Mouse (Mus musculus): ENCODE data around the gene Cd22. TPM values are rescaled to one million over a fixed set of nuclear protein-coding genes. Genes with fewer than 3 reads are reported as not detected.

Gene Cd22
- total and polyA plus RNA-seq, 2 experiments from 2014 or later, result not detected

- no peak for ATAC-seq
- H3K27ac ChIP-seq (ENCODE audit: low read depth, low read length), result no peak overlapping the region
- H3K4me1 ChIP-seq (ENCODE audit: insufficient read depth), result no peaks in the 10 kb centered on the region
- no peaks in the 10 kb centered on the region for H3K9me3 ChIP-seq (ENCODE audit: low read length)
- H3K27me3 ChIP-seq (ENCODE audit: insufficient read depth, low read length), result no peaks in the 10 kb centered on the region
- no peak overlapping the region for H3K4me3 ChIP-seq (ENCODE audit: low read depth, low read length)
- H3K36me3 ChIP-seq (ENCODE audit: insufficient read depth), result no peaks in the 10 kb centered on the region
- DNase-seq, result no peak
- WGBS, result 85% methylated on average over 1 of the region's 1 CpGs
- H3K4me2 ChIP-seq (ENCODE audit: low read depth), result no peak overlapping the region
- TF ChIP-seq CTCF (IDR thresholded peaks at IDR 0.05; ENCODE audit: low read depth), result no peak
- H3K9ac ChIP-seq, result no peak overlapping the region
Observed at GRCm38 (mm10) chr7:30851421-30851820, 28.7 kb downstream of the Cd22 start.

GRCm38 (mm10) chr7:30847934-30848333 lies 32.2 kb downstream of the Cd22 start:
- no peak overlapping the region for H3K9ac ChIP-seq
- no peak for TF ChIP-seq CTCF (IDR thresholded peaks at IDR 0.05; ENCODE audit: low read depth)
- H3K4me3 ChIP-seq (ENCODE audit: low read depth, low read length), result no peak overlapping the region
- no peak for DNase-seq
- H3K9me3 ChIP-seq (ENCODE audit: low read length), result no peaks in the 10 kb centered on the region
- H3K27ac ChIP-seq (ENCODE audit: low read depth, low read length), result no peak overlapping the region
- no peak for ATAC-seq
- no peak overlapping the region for H3K4me2 ChIP-seq (ENCODE audit: low read depth)
- WGBS, result 71% methylated on average over 6 of the region's 6 CpGs
- no peaks in the 10 kb centered on the region for H3K4me1 ChIP-seq (ENCODE audit: insufficient read depth)
- H3K27me3 ChIP-seq (ENCODE audit: insufficient read depth, low read length), result no peaks in the 10 kb centered on the region
- no peaks in the 10 kb centered on the region for H3K36me3 ChIP-seq (ENCODE audit: insufficient read depth)

DNA sequence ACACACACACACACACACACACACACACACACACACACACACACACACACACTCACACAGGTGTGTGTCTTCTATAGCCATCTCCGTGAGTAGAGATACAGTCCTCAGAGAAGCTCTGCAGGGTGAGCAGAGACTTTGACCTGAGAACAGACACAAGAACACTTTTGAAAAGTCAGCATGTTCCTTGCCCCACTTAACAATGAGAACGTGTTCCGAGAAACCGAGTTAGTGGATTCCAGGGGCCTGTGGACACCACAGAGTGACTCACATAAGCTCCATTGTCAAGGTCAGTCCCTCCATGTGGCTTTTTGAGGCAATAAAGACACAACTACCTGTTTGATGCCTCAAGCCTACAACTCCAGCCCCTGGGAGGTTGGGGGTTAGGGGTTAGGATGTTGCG lies 32.8 kb downstream of the Cd22 start:
- no peak for DNase-seq
- H3K27ac ChIP-seq (ENCODE audit: low read depth, low read length), result no peak overlapping the region
- H3K4me1 ChIP-seq (ENCODE audit: insufficient read depth), result no peaks in the 10 kb centered on the region
- no peaks in the 10 kb centered on the region for H3K9me3 ChIP-seq (ENCODE audit: low read length)
- ATAC-seq, result no peak
- no peaks in the 10 kb centered on the region for H3K27me3 ChIP-seq (ENCODE audit: insufficient read depth, low read length)
- H3K9ac ChIP-seq, result no peak overlapping the region
- H3K4me3 ChIP-seq (ENCODE audit: low read depth, low read length), result no peak overlapping the region
- no peak for TF ChIP-seq CTCF (IDR thresholded peaks at IDR 0.05; ENCODE audit: low read depth)
- 68% methylated on average over 5 of the region's 5 CpGs for WGBS
- H3K4me2 ChIP-seq (ENCODE audit: low read depth), result no peak overlapping the region
- H3K36me3 ChIP-seq (ENCODE audit: insufficient read depth), result no peaks in the 10 kb centered on the region

GRCm38 (mm10) chr7:30846505-30847053 lies 33.6 kb downstream of the Cd22 start:
- Histone ChIP-seq H3K4me2 (ENCODE audit: low read depth) (no peak overlapping the region), H3K27me3 (ENCODE audit: insufficient read depth, low read length) (no peaks in the 10 kb centered on the region), H3K9ac (no peak overlapping the region), H3K27ac (ENCODE audit: low read depth, low read length) (no peak overlapping the region), H3K4me3 (ENCODE audit: low read depth, low read length) (no peak overlapping the region), H3K36me3 (ENCODE audit: insufficient read depth) (no peaks in the 10 kb centered on the region), H3K4me1 (ENCODE audit: insufficient read depth) (no peaks in the 10 kb centered on the region), H3K9me3 (ENCODE audit: low read length) (no peaks in the 10 kb centered on the region)
- DNase-seq (no peak), ATAC-seq (no peak)
- WGBS, result 84% methylated on average over 2 of the region's 2 CpGs
- TF ChIP-seq CTCF (IDR thresholded peaks at IDR 0.05; ENCODE audit: low read depth), result no peak

- no peak overlapping the region for H3K9ac ChIP-seq
- H3K36me3 ChIP-seq (ENCODE audit: insufficient read depth), result no peaks in the 10 kb centered on the region
- H3K9me3 ChIP-seq (ENCODE audit: low read length), result no peaks in the 10 kb centered on the region
- no peaks in the 10 kb centered on the region for H3K4me1 ChIP-seq (ENCODE audit: insufficient read depth)
- 40% methylated on average over 7 of the region's 7 CpGs for whole genome bisulfite sequencing
- no peaks in the 10 kb centered on the region for H3K27me3 ChIP-seq (ENCODE audit: insufficient read depth, low read length)
- ATAC-seq (peak; percentile 61; the same call in 1 of the 2 replicates), DNase-seq (peak; percentile 6)
- peak overlapping the region; percentile 57; the same call in 1 of the 2 replicates for H3K27ac ChIP-seq (ENCODE audit: low read depth, low read length)
- no peak overlapping the region for H3K4me2 ChIP-seq (ENCODE audit: low read depth)
- TF ChIP-seq CTCF (IDR thresholded peaks at IDR 0.05; ENCODE audit: low read depth), result no peak
- H3K4me3 ChIP-seq (ENCODE audit: low read depth, low read length), result no peak overlapping the region
Observed at GRCm38 (mm10) chr7:30844676-30845297, 35.4 kb downstream of the Cd22 start.

DNA sequence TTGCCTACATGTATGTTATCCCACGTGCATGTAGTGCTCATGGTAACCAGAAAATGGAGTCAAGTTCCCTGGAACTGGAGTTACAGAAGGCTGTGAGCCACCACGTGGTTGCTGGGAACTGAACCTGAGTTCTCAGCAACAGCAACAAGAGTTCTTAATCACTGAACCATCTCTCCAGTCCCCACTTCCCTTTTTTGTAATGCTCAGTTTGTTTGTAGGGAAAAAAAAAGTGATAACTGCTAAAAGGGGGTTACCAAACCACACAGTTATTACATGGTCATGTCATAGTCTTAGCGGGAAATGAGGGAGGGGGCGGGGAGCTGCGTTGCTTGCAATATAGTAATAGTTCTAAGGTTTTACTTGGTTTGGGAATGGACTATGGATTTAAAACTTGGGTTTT lies 38.0 kb downstream of the Cd22 start:
- no peak for ATAC-seq
- H3K36me3 ChIP-seq (ENCODE audit: insufficient read depth), result no peaks in the 10 kb centered on the region
- H3K4me2 ChIP-seq (ENCODE audit: low read depth), result no peak overlapping the region

GRCm38 (mm10) chr7:30841379-30841778 lies 38.8 kb downstream of the Cd22 start:
- Histone ChIP-seq H3K4me2 (ENCODE audit: low read depth) (no peak overlapping the region), H3K9ac (no peak overlapping the region), H3K36me3 (ENCODE audit: insufficient read depth) (no peaks in the 10 kb centered on the region), H3K4me1 (ENCODE audit: insufficient read depth) (no peaks in the 10 kb centered on the region), H3K27ac (ENCODE audit: low read depth, low read length) (no peak overlapping the region), H3K27me3 (ENCODE audit: insufficient read depth, low read length) (no peaks in the 10 kb centered on the region), H3K4me3 (ENCODE audit: low read depth, low read length) (no peak overlapping the region), H3K9me3 (ENCODE audit: low read length) (no peaks in the 10 kb centered on the region)
- no peak for DNase-seq
- TF ChIP-seq CTCF (IDR thresholded peaks at IDR 0.05; ENCODE audit: low read depth), result no peak
- WGBS, result 78% methylated on average over 4 of the region's 4 CpGs
- no peak for ATAC-seq

More for the DNA sequence above, 38.0 kb downstream of the Cd22 start:
- H3K4me1 ChIP-seq (ENCODE audit: insufficient read depth), result no peaks in the 10 kb centered on the region
- no peak overlapping the region for H3K4me3 ChIP-seq (ENCODE audit: low read depth, low read length)
- H3K9me3 ChIP-seq (ENCODE audit: low read length), result no peaks in the 10 kb centered on the region
- DNase-seq, result no peak
- no peaks in the 10 kb centered on the region for H3K27me3 ChIP-seq (ENCODE audit: insufficient read depth, low read length)
- H3K27ac ChIP-seq (ENCODE audit: low read depth, low read length), result no peak overlapping the region
- WGBS, result 91% methylated on average over 5 of the region's 5 CpGs
- no peak for TF ChIP-seq CTCF (IDR thresholded peaks at IDR 0.05; ENCODE audit: low read depth)
- no peak overlapping the region for H3K9ac ChIP-seq
